Mouse (Mus musculus) megakaryocyte progenitor cell, adult 5-6 weeks (primary cell): ENCODE results near the gene Pls3. TPM values are rescaled to one million over a fixed set of nuclear protein-coding genes. Genes with fewer than 3 reads are reported as not detected.

ENCODE experiments used
- ATAC-seq: replicated peaks from 2 replicates; pipeline ENCODE4 v1.8.0; 2016; ENCODE audit warnings: mild to moderate bottlenecking, moderate TSS enrichment, inconsistent platforms; ENCODE audit not compliant: poor library complexity
- total RNA-seq, 2 experiments: library from RNA; stranded (forward) in 1 of 2; stranded (reverse) in 1 of 2; fragments of 157-497, 149-512 nt in 1 of 2; fragments of 200-1000 nt in 1 of 2; gene quantifications; 2 replicates each; pipeline versions ENCODE4 v1.2.3 to v1.2.4; 2015 to 2017

The Pls3 gene
- total RNA-seq (2015) (3.4 and 4.3 TPM in 2 replicates), total RNA-seq (2017) (2.4 and 2.8 TPM in 2 replicates)

DNA sequence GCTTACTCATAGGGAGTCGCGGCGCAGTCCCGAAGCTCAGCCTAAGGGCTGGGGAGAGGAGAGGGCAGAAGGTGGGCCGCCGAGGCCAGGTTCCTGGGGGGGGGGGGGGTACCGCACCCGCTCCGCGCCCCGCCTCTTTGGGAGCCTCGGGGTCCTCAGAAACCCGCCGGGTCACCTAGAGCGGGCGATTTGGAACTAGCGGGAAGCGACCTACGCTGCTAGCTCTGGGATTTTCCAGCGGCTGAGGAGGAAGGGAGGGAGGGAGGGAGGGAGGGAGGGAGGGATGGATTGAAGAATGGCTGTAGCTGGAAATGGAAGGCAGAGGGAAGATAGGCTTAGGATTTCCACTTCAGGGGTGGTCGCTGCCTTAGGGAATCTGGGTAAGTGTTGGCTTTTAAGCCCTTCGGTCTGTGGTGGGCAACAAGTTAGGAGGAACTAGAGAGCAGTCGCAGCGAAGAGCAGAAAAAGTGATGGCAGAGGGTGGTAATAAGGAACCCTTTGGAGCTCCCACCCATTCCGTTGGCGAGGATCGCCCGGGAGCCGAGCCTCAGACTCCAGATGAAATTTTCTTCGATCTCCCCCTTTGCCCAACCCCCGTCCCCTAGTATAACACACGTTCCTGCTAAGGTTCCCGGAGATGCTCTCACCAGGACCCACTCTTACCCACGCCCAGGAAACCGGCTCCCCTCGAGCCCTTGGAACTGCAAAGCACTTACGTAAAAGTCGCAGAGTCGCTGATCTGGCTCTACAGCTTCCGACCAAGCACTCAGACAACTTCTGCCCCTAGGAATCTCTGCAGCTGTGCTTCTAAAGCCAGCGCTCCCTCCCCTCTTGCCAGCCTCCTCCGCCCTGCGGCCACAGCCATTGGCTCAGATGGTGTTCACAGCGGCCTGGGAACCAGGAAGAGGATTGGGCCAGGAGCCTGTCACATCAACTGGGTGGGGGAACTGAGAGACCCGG lies at the start of gene Pls3:
TSS of gene Pls3 (minus strand) at position 851 of the 960 bp plus-strand sequence.
- peak; percentile 99 for ATAC-seq

DNA sequence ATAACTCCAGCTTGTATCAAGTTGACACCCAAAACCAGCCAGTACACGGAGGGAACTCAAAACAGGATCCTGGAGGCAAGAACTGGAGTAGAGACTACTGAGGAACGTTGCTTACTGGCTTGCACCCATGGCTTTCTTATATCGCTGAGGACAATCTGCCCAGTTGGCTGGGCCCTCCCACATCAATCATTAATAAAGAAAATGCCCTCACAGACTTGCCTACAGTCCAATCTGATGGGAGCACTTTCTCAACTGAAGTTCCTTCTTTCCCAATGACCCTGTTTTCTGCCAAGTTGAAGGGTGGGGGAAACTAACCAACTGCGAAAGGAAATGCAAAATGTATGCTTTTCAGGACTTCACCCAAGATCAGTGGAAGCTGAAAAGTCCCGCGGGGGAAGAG lies 20.7 kb upstream of the Pls3 start:
- no peak for ATAC-seq

DNA sequence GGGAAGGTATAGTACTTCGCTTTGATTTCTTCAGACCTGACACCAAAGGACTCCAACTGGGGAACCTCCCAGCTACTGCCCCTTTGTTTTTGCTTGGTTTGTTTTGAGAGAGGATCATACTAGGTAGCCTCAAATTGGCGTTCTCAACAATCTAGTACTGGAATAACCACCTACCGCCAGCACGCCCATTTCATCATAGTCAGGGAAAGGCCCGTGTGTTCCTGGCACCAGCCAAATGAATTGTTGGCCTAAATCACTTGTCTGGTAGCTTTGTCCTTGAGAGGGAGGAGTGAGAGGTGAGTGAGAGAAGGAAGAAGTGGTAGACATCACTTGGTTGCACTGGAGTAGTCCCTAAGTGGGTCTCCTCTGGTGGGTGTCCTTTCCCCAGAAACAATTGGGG lies 584 bp upstream of the Pls3 start:
- no peak for ATAC-seq

DNA sequence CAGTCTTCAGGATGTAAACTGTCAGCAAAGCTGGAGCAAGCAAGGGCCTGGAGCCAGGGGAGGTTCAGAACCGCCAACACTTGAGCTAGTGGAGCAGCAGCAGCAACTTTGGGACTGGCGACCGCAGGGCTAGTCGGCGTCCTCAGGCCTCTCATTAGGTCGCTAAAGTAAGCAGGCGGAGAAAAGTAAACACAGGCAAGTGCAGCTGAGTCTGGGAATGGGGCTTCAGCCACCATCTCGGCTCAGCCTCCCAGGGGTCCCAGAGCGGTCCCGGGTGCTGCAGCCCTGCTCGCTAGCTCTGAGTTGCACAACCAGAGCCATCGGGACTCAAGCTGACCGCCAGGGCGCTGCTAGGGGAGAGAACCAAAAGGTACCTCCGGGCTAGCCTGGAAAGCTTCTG lies 1.2 kb downstream of the Pls3 start:
- 0 out of 2 replicates have a peak, but pooled peaks have one; percentile 45 for ATAC-seq

DNA sequence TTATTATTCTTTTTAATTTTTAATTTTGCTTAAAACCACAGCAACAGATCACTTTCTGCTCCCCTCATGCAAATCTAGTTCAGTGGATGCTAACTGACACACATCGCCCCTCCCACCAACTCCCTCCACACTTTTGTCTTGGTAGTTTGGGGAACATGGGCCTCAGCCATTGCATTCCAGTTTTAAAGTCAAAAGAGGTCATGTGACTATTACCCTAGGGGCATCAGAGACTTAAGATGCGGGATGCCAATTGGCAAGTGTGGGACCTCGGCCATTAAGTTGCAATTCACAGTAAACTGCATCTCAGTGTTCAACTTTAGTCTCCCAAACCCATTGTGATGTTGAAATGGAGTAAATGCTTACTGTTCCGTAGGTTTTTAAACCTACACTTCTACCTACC lies 1.7 kb downstream of the Pls3 start:
- ATAC-seq = no peak

DNA sequence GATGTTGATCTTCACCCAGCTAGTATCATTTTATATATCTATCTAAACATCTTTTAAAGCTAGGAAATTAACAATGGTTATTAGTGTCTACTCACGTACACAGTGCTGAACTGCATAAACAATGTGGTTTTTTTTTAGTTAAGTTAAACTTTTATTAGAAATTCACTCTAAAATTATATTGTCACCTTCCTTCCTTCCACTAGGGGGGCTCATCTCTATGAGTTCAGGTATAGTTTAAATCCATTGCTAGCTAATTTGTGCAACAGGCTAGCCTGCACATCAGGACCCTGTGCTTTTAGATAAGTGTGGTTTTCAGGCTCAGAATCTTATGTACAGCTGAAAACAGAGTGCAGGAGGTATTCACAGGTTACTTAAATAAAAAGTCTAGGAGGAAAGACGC lies 3.1 kb downstream of the Pls3 start:
- no peak for ATAC-seq

DNA sequence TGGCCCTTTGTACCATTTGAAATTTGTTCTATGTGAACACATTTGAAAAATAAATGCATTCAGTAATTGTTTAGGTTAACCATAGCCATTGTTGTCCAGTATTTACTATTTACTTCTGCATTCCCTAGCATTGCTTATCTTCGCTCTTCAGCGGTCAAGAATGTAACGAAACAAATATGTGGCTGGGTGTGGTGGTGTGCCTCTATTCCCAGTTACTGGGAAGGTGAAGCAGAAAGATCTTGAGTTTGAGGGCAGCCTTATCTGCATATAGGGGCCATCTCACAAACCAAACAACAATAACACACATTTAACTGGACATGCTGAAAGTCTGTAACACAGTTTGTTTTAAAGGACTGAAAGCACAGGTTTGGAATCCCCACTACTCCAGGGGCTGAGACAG lies 13.3 kb downstream of the Pls3 start:
- no peak for ATAC-seq

DNA sequence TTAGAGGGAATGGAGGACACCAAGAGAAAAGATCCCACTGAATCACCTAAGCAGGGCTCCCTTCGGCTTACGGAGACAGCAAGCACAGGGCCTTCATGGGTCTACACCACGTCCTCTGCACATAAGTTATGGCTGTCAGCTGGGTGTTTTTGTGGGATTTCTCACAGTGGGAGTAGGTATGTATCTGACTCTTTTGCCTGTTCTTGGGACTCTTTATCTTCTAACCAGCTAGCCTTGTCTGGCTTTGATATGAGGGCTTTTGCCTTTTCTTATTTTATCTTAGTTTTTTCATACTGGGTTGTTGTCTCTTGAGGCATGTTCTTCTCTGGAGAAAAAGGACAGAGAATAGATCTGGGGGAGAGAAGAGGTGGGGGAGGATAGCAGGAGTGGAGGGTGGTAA lies 20.7 kb downstream of the Pls3 start:
- no peak for ATAC-seq

DNA sequence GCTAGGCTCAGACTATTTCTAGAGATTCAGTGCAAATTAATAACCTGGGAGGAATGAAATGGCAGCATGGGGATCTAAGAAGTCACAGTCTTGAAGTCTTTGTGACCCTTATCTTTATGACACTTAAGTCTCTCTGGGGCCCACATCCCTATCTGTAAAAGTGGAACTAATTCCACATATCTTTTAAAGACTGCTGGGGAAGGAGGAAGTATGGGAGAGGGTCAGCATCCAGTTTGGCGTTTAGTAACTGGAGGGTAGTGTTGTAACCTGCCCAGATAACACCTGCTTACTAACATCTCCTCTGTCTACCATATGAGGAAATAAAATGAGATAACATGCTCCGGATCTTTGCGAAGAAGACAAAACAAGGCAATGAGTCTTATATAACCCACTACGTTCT lies 30.7 kb downstream of the Pls3 start:
- ATAC-seq = no peak

DNA sequence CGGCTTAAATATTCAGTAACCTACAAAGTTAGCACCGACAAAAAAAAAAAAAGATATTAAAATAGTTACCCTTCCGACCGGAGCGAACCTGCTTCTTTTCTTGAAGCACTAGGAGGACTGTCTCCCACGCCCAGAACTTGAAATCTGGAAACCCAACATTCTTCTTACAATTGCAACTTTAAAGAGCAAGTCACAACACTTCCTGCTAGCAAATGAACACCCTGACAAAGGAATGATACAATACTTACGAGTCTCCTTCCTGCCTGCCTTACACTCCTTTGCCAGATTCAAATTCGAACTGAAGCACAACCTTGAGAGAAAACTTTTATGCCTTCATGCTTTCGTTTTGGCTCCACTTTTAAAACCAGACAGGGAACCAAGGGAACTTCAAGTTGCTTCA lies 32.1 kb downstream of the Pls3 start:
- no peak for ATAC-seq

DNA sequence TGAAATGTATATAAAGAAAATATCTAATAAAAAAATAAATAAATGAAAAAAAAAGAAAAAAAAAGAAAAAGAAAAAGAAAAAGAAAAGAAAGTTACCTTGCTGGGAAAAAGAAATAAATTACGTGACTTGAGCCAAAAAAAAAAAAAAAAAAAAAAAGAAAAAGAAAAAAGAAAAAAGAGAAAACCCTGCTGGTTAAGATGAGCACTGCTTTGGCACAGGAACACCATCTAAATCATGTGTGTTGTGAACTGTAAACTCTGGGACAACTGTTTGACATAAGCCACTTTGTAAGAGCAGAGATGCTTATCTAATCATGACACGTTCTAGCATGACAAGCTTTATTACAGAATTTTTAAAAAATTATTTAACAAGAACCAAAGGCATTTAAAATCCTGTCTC lies 32.9 kb downstream of the Pls3 start:
- ATAC-seq = no peak

DNA sequence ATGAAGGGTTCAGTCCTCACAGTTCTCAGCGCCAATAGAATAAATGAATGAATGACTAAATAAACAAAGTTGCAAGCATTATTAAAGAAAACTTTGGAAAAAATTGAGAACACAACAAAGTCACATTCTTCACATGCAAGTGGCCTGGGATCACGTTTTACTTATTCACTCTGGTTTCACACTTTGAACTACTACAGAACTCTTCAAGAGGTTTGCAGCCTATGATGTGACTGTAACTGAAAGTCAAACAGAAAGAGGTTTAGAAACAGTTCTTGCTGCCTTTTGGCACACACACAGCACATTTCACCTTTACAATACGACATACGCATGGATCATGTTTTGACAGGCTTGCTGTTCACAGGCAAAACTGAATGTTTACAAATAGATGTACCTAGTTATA lies 34.7 kb downstream of the Pls3 start:
- ATAC-seq = no peak

DNA sequence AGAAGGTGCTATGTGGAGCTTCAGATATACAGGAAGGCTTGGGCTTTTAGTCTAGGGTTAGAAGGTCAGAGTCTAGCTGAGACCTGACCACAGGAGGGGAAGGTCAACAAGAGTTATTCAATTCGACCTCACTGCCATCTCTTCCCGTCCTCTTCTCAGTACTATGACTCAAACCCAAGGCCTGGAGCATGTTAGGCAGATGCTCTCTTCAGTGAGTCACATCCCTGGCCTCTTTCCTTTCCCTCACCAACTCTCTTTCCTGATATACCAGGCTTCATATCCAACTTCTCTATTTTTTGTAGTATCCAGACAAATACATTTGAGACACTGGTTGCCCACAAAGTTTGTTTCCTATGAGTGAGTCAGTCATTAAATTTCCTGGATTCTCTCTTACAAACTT lies 40.1 kb downstream of the Pls3 start:
- ATAC-seq = no peak

DNA sequence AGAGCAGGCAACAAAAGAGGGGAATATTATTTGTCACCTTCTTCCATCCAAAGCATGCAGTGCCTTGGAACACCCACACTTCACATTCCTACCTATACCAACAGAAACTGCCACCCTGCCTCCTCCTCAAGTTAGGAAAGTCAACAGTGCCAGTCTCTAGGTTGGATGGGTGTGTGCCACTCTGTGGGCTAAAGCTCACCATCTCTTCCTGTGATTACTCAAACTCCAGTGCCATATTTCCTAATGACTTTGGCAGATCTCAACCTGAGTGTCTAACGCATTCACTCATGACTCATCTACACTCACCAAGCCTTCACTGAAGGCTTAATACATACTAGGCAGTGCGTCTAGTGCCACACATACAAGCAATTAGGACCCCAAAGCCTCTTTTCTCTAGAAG lies 40.7 kb downstream of the Pls3 start:
- no peak for ATAC-seq

DNA sequence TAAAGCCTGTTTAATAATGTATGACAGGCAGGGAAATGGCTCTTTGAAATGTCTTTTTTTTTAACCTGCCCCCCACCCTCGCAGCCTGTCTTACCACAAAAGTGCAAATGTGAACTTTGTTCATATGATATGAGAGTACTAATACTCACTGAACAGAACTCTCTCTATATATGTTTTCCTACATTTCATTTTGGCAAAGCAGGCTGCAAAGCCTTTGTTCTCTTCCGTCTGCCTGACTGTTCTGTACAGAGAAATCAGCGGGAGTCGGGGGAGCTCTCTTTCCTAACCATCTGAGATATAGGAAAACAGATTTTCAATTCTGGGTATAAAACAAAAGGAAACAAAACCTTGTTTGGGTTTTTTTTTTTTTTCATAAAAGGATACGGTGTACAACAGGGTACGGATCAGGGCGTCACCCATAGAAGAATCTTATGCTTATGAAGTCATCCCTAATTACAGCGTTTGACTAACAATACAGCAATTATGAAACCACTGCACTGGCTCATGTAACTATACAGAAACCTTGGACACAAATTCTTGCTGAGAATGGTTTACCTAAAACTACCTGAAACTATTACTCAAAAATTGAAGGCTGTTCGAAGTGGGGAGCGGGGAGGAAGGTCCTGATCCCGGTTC lies 41.9 kb downstream of the Pls3 start:
- no peak for ATAC-seq

DNA sequence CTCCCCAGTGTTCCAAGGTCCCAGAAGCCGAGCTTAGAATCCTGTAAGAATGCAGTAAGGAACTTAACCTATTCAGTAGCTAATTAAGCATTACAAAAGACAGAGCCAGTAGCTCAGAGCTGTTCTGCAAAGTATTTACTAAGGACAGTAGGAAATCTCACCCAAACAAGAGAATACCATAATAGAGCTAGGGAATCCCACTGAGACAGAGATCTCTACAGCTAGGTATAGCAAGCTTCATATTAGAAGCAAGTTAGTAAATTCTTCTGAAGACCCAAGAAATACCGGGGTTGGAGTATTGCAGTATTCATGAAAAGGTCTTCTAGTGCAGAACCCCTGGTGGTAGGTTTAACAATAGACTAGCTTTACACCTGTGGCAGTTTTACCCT lies 45.1 kb downstream of the Pls3 start:
- ATAC-seq = no peak

DNA sequence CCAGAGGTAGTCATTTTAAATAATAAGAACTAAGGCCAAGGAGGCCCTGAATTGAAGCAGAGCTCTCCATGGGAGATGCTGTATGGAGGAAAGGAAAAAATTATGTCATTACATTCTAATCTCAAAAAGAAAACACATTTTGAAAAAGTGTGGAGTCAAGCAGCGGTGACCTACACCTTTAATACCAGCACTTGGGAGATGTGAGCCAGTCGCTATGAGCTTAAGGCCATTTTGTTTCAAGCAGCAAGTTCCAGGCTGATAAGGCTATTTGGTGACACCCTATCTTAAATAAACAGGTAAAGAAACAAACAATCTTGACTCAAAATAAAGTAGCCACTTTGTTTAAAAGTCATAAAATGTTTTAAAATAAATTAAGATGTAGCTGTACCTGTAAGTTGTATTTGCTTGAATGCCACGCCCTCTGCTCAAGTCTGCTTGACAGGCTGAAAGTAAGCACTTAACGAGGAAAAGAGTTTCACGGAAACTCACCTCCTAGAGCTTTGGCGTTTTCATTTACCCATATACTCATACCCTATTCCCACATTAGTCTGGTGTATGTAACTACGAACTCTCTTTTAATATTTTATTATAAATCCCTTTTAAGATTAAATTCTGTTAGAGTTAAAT lies 45.6 kb downstream of the Pls3 start:
- ATAC-seq = no peak

DNA sequence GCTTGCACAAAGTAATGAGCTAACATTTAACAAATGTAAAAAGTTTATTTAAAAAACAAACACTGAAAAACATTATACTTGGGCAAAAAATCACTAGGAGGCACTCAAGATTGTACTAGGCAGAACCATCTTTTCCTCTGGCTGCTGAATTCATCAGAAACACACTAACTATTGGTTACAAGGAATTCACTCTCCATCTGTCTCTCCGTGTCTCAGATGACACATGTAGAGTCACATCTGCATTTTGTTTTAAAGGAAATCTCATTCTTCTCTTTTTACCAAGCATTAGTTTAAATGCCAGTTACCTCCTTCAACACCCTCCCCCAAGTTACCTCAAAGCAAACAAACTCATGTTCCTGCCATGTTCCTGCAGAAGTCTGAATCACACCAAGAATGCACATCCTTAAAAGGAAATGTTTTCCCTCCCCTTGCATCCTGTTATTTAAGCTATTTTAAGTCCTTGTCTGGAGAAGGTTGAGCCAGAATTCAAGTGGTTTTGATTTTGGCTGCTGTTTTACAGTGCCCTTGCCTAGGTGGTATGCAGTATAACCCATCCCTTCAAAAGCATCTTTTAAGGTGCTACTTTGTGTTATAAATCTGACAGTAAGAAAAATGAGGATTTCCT lies 56.2 kb downstream of the Pls3 start:
- ATAC-seq = no peak

DNA sequence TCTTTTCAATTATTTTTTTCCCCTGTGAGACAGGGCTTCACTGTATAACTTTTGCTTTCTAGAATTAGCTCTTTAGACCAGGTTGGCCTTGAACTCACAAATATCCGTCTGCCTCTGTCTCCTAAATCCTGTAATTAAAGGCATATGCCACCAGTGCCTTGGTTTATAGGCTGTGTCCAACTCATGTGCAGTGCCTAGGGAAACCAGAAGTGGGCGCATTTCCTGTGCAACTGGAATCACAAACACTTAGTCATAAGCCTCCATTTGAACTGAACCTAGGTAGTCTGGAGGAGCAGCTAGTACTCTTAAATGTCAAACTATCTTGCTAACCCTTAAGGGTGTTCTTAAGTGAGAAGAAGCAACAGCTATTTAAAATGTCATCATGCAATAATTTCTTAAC lies 60.0 kb downstream of the Pls3 start:
- no peak for ATAC-seq

DNA sequence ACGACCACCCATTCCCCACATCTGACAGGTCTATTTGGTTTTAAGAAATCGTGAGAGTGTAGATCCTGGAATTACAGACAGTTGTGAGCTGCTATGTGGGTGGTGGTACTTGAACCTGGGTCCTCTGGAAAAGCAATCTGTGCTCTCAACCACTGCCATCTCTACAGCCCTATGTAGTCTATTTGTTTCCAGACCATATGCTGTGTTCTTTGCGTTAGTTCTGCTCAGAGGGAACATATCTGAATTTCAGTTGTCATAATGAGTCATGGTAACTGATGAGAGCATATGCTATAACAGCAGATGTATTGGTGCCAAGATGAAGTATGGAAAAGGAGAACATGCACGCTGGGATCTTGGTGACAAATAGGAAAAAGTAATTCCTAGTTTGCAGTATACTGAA lies 60.9 kb downstream of the Pls3 start:
- no peak for ATAC-seq

DNA sequence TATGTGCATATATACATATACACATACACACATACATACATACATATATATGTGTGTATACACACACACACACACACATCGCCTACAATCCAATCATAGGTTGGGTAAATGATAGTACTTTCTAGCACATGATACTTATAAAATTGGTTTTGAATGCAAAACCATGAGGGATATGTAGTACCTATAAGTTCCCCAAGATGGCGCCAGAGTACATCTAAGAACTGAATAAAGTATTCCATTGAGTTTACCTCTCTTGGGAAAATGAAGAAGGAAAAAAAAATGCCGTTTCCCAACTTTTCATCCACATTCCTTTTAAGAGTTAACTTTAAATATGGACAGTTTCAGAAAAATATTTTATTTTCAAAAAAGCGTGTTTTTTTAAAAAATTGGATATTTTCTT lies 78.4 kb downstream of the Pls3 start:
- ATAC-seq = peak; percentile 64
